Mouse (Mus musculus): ENCODE measurements around the gene Vmn1r215. TPM values are rescaled to one million over a fixed set of nuclear protein-coding genes. Genes with fewer than 3 reads are reported as not detected.
"Not testable (repeated sequence)": the region's sequence is repeated elsewhere in the genome, so short reads cannot be mapped to it uniquely, and the experiment has no call there.

Gene Vmn1r215
- not detected in 2 replicates for polyA plus RNA-seq (2015; fragmentation: Nextera tagmentation; extraction: Ambion mirVana)

- no peaks in the 10 kb centered on the region for H3K36me3 ChIP-seq
- H3K4me2 ChIP-seq (replicated peaks): no peak within 1 kb of the TSS
- no peak within 1 kb of the TSS for H3K9ac ChIP-seq (replicated peaks)
- H3K27me3 ChIP-seq: no peaks in the 10 kb centered on the region
- H3K4me1 ChIP-seq: no peaks in the 10 kb centered on the region
- H3K9me3 ChIP-seq: no peaks in the 10 kb centered on the region
- no peak for ATAC-seq (replicated peaks)
- 64% methylated on average over 1 of the region's 1 CpGs for WGBS
- H3K4me3 ChIP-seq: no peak within 1 kb of the TSS
- no peak within 1 kb of the TSS for H3K27ac ChIP-seq (replicated peaks)
Observed at GRCm38 (mm10) chr13:23067725-23068124, at the start of gene Vmn1r215. Gene Vmn1r215 (plus strand): TSS chr13:23068025.

GRCm38 (mm10) chr13:23018158-23018557 is 49.7 kb upstream of the Vmn1r215 start:
- Histone ChIP-seq H3K9me3 (no peaks in the 10 kb centered on the region), H3K36me3 (no peaks in the 10 kb centered on the region), H3K27ac (replicated peaks) (no peak overlapping the region), H3K4me2 (replicated peaks) (no peak overlapping the region), H3K27me3 (no peaks in the 10 kb centered on the region), H3K4me3 (no peak overlapping the region), H3K4me1 (no peaks in the 10 kb centered on the region), H3K9ac (replicated peaks) (no peak overlapping the region)
- no peak for ATAC-seq (replicated peaks)

- Histone ChIP-seq H3K9me3 (no peaks in the 10 kb centered on the region), H3K27me3 (no peaks in the 10 kb centered on the region), H3K4me2 (replicated peaks) (no peak overlapping the region), H3K9ac (replicated peaks) (no peak overlapping the region), H3K36me3 (no peaks in the 10 kb centered on the region), H3K27ac (replicated peaks) (no peak overlapping the region), H3K4me3 (no peak overlapping the region), H3K4me1 (no peaks in the 10 kb centered on the region)
- no peak for ATAC-seq (replicated peaks)
Observed at GRCm38 (mm10) chr13:23024812-23025211, 43.0 kb upstream of the Vmn1r215 start.

GRCm38 (mm10) chr13:23030118-23030517 is 37.7 kb upstream of the Vmn1r215 start, which contains the start of gene Vmn1r214:
Gene Vmn1r214 (plus strand): TSS chr13:23030418.
- Histone ChIP-seq H3K4me3 (no peak within 1 kb of the TSS), H3K27me3 (no peaks in the 10 kb centered on the region), H3K27ac (replicated peaks) (no peak within 1 kb of the TSS), H3K4me2 (replicated peaks) (no peak within 1 kb of the TSS), H3K4me1 (no peaks in the 10 kb centered on the region), H3K36me3 (no peaks in the 10 kb centered on the region), H3K9me3 (no peaks in the 10 kb centered on the region), H3K9ac (replicated peaks) (no peak within 1 kb of the TSS)
- ATAC-seq (replicated peaks): no peak
- WGBS: 88% methylated on average over 3 of the region's 3 CpGs

GRCm38 (mm10) chr13:23057778-23058177 is 10.0 kb upstream of the Vmn1r215 start:
- WGBS: 51% methylated on average over 1 of the region's 1 CpGs
- Histone ChIP-seq H3K9ac (replicated peaks) (no peak overlapping the region), H3K27ac (replicated peaks) (no peak overlapping the region), H3K9me3 (no peaks in the 10 kb centered on the region), H3K4me3 (no peak overlapping the region), H3K4me2 (replicated peaks) (no peak overlapping the region), H3K4me1 (no peaks in the 10 kb centered on the region), H3K36me3 (no peaks in the 10 kb centered on the region), H3K27me3 (no peaks in the 10 kb centered on the region)
- ATAC-seq (replicated peaks): no peak

- H3K4me2 ChIP-seq (replicated peaks): no peak overlapping the region
- no peak overlapping the region for H3K27ac ChIP-seq (replicated peaks)
- no peak for ATAC-seq (replicated peaks)
- WGBS: 90% methylated on average over 2 of the region's 2 CpGs
- no peaks in the 10 kb centered on the region for H3K9me3 ChIP-seq
- no peaks in the 10 kb centered on the region for H3K4me1 ChIP-seq
- H3K27me3 ChIP-seq: no peaks in the 10 kb centered on the region
- H3K9ac ChIP-seq (replicated peaks): no peak overlapping the region
- H3K36me3 ChIP-seq: no peaks in the 10 kb centered on the region
- H3K4me3 ChIP-seq: no peak overlapping the region
Observed at GRCm38 (mm10) chr13:23069312-23069711, 1.5 kb downstream of the Vmn1r215 start.

- no peak overlapping the region for H3K4me3 ChIP-seq
- no peak overlapping the region for H3K9ac ChIP-seq (replicated peaks)
- no peaks in the 10 kb centered on the region for H3K4me1 ChIP-seq
- 94% methylated on average over 4 of the region's 4 CpGs for WGBS
- no peak for ATAC-seq (replicated peaks)
- H3K27ac ChIP-seq (replicated peaks): no peak overlapping the region
- no peaks in the 10 kb centered on the region for H3K9me3 ChIP-seq
- no peaks in the 10 kb centered on the region for H3K27me3 ChIP-seq
- no peaks in the 10 kb centered on the region for H3K36me3 ChIP-seq
- no peak overlapping the region for H3K4me2 ChIP-seq (replicated peaks)
Observed at GRCm38 (mm10) chr13:23094386-23094785, 26.6 kb downstream of the Vmn1r215 start.

- H3K27me3 ChIP-seq; H3K9me3 ChIP-seq; H3K4me2 ChIP-seq (replicated peaks); H3K36me3 ChIP-seq; H3K9ac ChIP-seq (replicated peaks); H3K4me1 ChIP-seq; H3K27ac ChIP-seq (replicated peaks); H3K4me3 ChIP-seq; ATAC-seq (replicated peaks): not testable (repeated sequence)
- 88% methylated on average over 1 of the region's 1 CpGs for WGBS
Observed at GRCm38 (mm10) chr13:23118126-23118525, 50.3 kb downstream of the Vmn1r215 start, which contains the start of gene Vmn1r217. Gene Vmn1r217 (minus strand): TSS chr13:23118226.

- no peak overlapping the region for H3K4me3 ChIP-seq
- WGBS: 89% methylated on average over 2 of the region's 2 CpGs
- no peaks in the 10 kb centered on the region for H3K27me3 ChIP-seq
- H3K9ac ChIP-seq (replicated peaks): no peak overlapping the region
- no peak overlapping the region for H3K4me2 ChIP-seq (replicated peaks)
- no peak for ATAC-seq (replicated peaks)
- H3K27ac ChIP-seq (replicated peaks): no peak overlapping the region
- no peaks in the 10 kb centered on the region for H3K9me3 ChIP-seq
- no peaks in the 10 kb centered on the region for H3K4me1 ChIP-seq
- no peaks in the 10 kb centered on the region for H3K36me3 ChIP-seq
Observed at GRCm38 (mm10) chr13:23120611-23121010, 52.8 kb downstream of the Vmn1r215 start.

Other genes starting within 250 kb of the Vmn1r215 start
- gene Vmn1r210, start 236.7 kb upstream of the Vmn1r215 start, polyA plus RNA-seq (2015; fragmentation: Nextera tagmentation; extraction: Ambion mirVana): not detected in 2 replicates
- not detected in 2 replicates for gene Vmn1r211, start 210.5 kb upstream of the Vmn1r215 start, polyA plus RNA-seq (2015; fragmentation: Nextera tagmentation; extraction: Ambion mirVana)
- gene Vmn1r212, start 183.8 kb upstream of the Vmn1r215 start, polyA plus RNA-seq (2015; fragmentation: Nextera tagmentation; extraction: Ambion mirVana): not detected in 2 replicates
- not detected in 2 replicates for gene Vmn1r213, start 60.4 kb upstream of the Vmn1r215 start, polyA plus RNA-seq (2015; fragmentation: Nextera tagmentation; extraction: Ambion mirVana)
- not detected in 2 replicates for gene Vmn1r214, start 37.6 kb upstream of the Vmn1r215 start, polyA plus RNA-seq (2015; fragmentation: Nextera tagmentation; extraction: Ambion mirVana)
- not detected in 2 replicates for gene Vmn1r217, start 50.2 kb downstream of the Vmn1r215 start, polyA plus RNA-seq (2015; fragmentation: Nextera tagmentation; extraction: Ambion mirVana)
- gene Vmn1r218, start 65.1 kb downstream of the Vmn1r215 start, polyA plus RNA-seq (2015; fragmentation: Nextera tagmentation; extraction: Ambion mirVana): not detected in 2 replicates
- gene Vmn1r219, start 91.3 kb downstream of the Vmn1r215 start, polyA plus RNA-seq (2015; fragmentation: Nextera tagmentation; extraction: Ambion mirVana): not detected in 2 replicates
- not detected in 2 replicates for gene Vmn1r220, start 120.0 kb downstream of the Vmn1r215 start, polyA plus RNA-seq (2015; fragmentation: Nextera tagmentation; extraction: Ambion mirVana)
- gene Vmn1r221, start 146.1 kb downstream of the Vmn1r215 start, polyA plus RNA-seq (2015; fragmentation: Nextera tagmentation; extraction: Ambion mirVana): not detected in 2 replicates
- gene Vmn1r222, start 167.9 kb downstream of the Vmn1r215 start, polyA plus RNA-seq (2015; fragmentation: Nextera tagmentation; extraction: Ambion mirVana): not detected in 2 replicates
- not detected in 2 replicates for gene Vmn1r223, start 179.1 kb downstream of the Vmn1r215 start, polyA plus RNA-seq (2015; fragmentation: Nextera tagmentation; extraction: Ambion mirVana)

Measured in forebrain, embryonic 15.5 days (tissue).